Mouse (Mus musculus) heart, postnatal 10 days (tissue): ENCODE data around the gene Apobec4. TPM values are rescaled to one million over a fixed set of nuclear protein-coding genes. Genes with fewer than 3 reads are reported as not detected.
A peak's percentile ranks its signal among the peaks of the same experiment; 100 is the strongest.

Experiments
- DNase-seq, 2 experiments: peaks; one replicate each; pipeline ENCODE4 v3.0.0; 2021
- intact Hi-C: fragments of 180-260 bp; cut with DNase I; formaldehyde crosslinking; loops from one replicate; pipeline ENCODE4 v1.15.1; 2025
- total RNA-seq, 2 experiments: library from RNA; stranded (reverse); gene quantifications; 2 replicates each; pipeline ENCODE4 v1.2.3; 2021

Apobec4 gene
- total RNA-seq, 2 experiments from 2014 or later, result not detected

GRCm38 (mm10) chr1:152798125-152798524 lies 47.8 kb downstream of the Apobec4 start:
- intact Hi-C loops, result loop anchor here (10.0 kb wide), 1 partner anchor 597 kb away; no protein-coding TSS in a partner anchor
- no peak for DNase-seq

- intact Hi-C loops, result loop anchor here (10.0 kb wide), 1 partner anchor 595 kb away; no protein-coding TSS in a partner anchor
- peak in 1 of 2 experiments; percentile 34 for DNase-seq
Observed at GRCm38 (mm10) chr1:152799897-152800296, 49.5 kb downstream of the Apobec4 start, which contains the start of gene Ncf2. Ncf2 (plus strand) TSS chr1:152800194.

- DNase-seq, result no peak
- intact Hi-C loops, result no loop called here
Observed at GRCm38 (mm10) chr1:152800633-152801176, 50.4 kb downstream of the Apobec4 start.

GRCm38 (mm10) chr1:152804907-152805306 lies 54.6 kb downstream of the Apobec4 start:
- intact Hi-C loops, result no loop called here
- no peak for DNase-seq

Other genes starting within 250 kb of the Apobec4 start
- 10 to 100 TPM; 59.3 to 72.0 TPM for gene Rgl1, start 15.8 kb downstream of the Apobec4 start, total RNA-seq
- gene Arpc5, start 16.0 kb downstream of the Apobec4 start, total RNA-seq, result 10 to 100 TPM; 81.2 to 86.1 TPM
- gene Ncf2, start 49.6 kb downstream of the Apobec4 start, total RNA-seq, result 1 to 10 TPM; 2.8 to 2.9 TPM
- 10 to 100 TPM; 47.5 to 49.8 TPM for gene Smg7, start 152.1 kb downstream of the Apobec4 start, total RNA-seq
- gene Nmnat2, start 204.4 kb downstream of the Apobec4 start, total RNA-seq, result 1 to 10 TPM; 1.0 to 1.2 TPM